Mouse (Mus musculus) hematopoietic stem cell, adult 5-6 weeks (primary cell): ENCODE data around the gene Emg1. TPM values are rescaled to one million over a fixed set of nuclear protein-coding genes. Genes with fewer than 3 reads are reported as not detected.

Experiments used
- ATAC-seq, 2 experiments: fragments of 125-278 bp in 1 of 2; replicated peaks in 1 of 2; 2 replicates each; pipeline ENCODE4 v1.8.0; 2016 to 2017; ENCODE audit warnings: inconsistent platforms in 2 of 2, mild to moderate bottlenecking in 2 of 2, moderate number of reproducible peaks in 2 of 2, low read depth in 1 of 2, moderate TSS enrichment in 1 of 2; ENCODE audit not compliant: low FRiP score in 2 of 2, poor library complexity in 2 of 2, severe bottlenecking in 2 of 2, insufficient read depth in 1 of 2, low TSS enrichment in 1 of 2
- total RNA-seq: library from RNA; stranded (forward); fragments of 172-1452, 232-1000 nt; gene quantifications from 2 replicates; pipeline ENCODE4 v1.2.3, GENCODE M21; 2017

The Emg1 gene
- total RNA-seq: 160 and 203 TPM in 2 replicates

GRCm38 (mm10) chr6:124711824-124712782, at the start of gene Emg1, which contains the start of gene Phb2:
Emg1 (minus strand) TSS chr6:124712178.
Phb2 (plus strand) TSS chr6:124712336.
- peak; percentile 92 to 96 for ATAC-seq

- ATAC-seq: peak; percentile 81 to 82
Observed at GRCm38 (mm10) chr6:124759259-124759658, 47.3 kb upstream of the Emg1 start.

- ATAC-seq: no peak
Observed at GRCm38 (mm10) chr6:124758849-124759232, 46.9 kb upstream of the Emg1 start.

GRCm38 (mm10) chr6:124757909-124758848, 46.2 kb upstream of the Emg1 start:
- ATAC-seq: no peak

- no peak for ATAC-seq
Observed at GRCm38 (mm10) chr6:124757351-124757880, 45.4 kb upstream of the Emg1 start.

GRCm38 (mm10) chr6:124756652-124757350, 44.8 kb upstream of the Emg1 start:
- ATAC-seq: peak in 1 of 2 experiments; percentile 31; a peak in 3 of 4 replicates

GRCm38 (mm10) chr6:124755831-124756595, 44.0 kb upstream of the Emg1 start, which contains the start of the genes Gm45234 and Atn1:
Gm45234 (minus strand) TSS chr6:124756021.
Atn1 (minus strand) TSS chr6:124756524.
- ATAC-seq: peak; percentile 43

- no peak for ATAC-seq
Observed at GRCm38 (mm10) chr6:124755306-124755705, 43.3 kb upstream of the Emg1 start.

- ATAC-seq: no peak
Observed at GRCm38 (mm10) chr6:124753861-124754260, 41.9 kb upstream of the Emg1 start.

- no peak for ATAC-seq
Observed at GRCm38 (mm10) chr6:124750405-124750804, 38.4 kb upstream of the Emg1 start.

- no peak for ATAC-seq
Observed at GRCm38 (mm10) chr6:124746654-124747632, 35.0 kb upstream of the Emg1 start.

GRCm38 (mm10) chr6:124746296-124746605, 34.3 kb upstream of the Emg1 start:
- ATAC-seq: no peak

- ATAC-seq: peak; percentile 48 to 61
Observed at GRCm38 (mm10) chr6:124745490-124746295, 33.7 kb upstream of the Emg1 start.

GRCm38 (mm10) chr6:124744755-124745321, 32.9 kb upstream of the Emg1 start:
- ATAC-seq: no peak
